Mouse (Mus musculus) megakaryocyte-erythroid progenitor cell, adult 5-6 weeks (primary cell): ENCODE measurements at regions not wholly inside any gene's neighbourhood (a gene's known extent, or its start where the extent isn't known, plus 50 kb on each side); places are given as distances from the start of the nearest gene placed in this dataset.

ENCODE experiments used
- ATAC-seq: replicated peaks from 2 replicates; pipeline ENCODE4 v1.8.0; 2016; ENCODE audit warnings: mild to moderate bottlenecking, inconsistent platforms; ENCODE audit not compliant: severe bottlenecking, poor library complexity, low FRiP score, low TSS enrichment

DNA sequence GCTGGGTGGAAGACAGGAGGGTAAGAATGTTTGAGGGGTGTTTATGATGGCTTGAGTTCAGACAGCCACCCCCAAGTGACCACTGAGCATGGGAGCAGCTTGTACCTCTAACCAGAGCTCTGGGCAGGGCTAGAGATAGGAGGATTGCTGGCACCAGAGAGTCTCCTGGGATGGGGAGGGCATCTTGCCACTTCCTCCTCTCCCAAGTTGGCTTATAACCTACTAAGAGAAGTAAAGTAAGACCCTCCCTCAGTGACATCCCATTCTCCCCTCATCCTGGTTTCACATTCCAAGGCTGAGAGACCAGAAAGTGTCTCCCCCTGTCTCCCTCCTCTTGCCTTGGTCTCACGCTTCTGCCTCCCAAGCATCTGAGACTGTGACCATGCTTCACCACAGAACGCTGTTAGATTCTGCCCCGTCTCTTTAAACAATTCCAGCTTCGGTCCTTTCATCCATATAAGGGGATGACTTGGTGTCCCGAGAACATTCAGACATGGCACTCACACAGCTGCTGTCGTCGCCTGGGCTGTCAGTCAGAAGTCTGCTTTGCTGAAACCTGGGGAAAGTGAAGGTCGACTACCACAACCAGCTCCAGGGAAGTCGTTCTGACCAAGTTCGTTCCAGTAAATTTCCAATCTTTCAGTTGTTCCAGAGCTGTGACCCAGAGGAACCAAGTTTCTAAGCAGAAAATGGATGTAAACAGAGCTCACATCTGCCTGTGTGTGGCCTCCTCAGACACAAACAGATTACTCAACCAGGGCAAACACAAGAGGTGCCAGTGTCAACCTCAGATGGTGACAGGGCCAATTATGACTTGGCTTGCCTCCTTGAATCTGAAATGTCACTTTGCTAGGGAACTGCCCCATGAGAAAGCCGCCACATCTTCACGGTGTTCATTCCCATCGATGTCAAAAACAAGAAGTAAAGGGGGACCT lies 85.3 kb upstream of the Rbms3 start:
- no peak for ATAC-seq

DNA sequence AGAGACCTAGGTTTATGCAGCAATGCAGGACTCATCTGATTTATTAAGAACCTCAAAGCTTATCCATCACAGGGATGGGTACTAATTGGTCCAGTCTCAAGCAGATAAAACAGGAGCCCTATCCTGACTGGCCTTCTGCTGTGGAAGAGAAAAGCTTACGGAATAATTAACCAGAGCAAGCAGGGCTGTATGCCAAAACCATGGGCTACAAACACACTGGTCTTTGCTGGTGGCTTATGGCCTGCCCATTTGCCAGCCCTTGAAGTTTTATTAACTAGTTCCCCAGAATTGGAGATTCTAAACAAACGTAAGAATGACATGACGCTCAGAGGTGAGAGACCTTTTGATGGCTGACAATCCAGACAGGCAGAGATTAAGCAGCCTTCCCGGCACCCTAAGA lies 83.4 kb upstream of the Rbms3 start:
- ATAC-seq, result no peak

DNA sequence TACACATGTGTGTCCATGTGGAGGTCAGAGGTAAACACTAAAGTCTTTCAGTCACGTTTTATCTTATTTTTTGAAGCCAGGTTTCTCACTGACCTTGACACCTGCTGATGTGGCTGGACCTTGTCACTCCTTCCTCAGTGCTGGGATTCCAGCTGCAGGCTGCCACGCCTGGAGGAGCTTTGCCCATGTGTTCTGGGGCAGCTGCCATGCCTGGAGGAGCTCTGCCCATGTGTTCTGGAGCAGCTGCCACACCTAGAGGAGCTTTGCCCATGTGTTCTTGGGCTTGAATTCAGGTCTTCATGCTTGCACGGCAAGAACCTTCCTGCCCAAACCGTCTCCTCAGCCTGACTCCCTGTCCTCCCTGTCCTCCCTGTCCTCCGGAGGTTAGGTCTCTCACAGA lies 82.1 kb upstream of the Rbms3 start:
- no peak for ATAC-seq

DNA sequence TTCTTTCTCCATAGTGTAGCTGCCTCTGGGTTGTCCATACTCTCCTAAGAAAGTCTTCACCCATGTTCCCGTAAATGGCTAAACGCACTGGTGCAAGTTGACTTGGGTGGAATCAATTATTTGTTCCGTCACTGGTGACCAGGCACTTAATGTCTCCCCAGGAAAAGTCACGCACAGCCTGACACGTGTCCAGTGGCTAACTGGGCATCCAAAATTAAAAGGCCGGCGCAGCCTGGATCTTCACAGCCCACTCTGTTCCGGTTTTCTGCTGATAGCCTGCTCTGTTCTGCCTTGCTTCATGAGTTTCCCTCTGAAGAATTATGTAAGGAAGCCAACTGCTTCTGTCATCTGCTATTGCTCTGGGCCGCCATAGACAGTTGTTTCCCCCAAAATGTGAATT lies 81.3 kb upstream of the Rbms3 start:
- no peak for ATAC-seq

DNA sequence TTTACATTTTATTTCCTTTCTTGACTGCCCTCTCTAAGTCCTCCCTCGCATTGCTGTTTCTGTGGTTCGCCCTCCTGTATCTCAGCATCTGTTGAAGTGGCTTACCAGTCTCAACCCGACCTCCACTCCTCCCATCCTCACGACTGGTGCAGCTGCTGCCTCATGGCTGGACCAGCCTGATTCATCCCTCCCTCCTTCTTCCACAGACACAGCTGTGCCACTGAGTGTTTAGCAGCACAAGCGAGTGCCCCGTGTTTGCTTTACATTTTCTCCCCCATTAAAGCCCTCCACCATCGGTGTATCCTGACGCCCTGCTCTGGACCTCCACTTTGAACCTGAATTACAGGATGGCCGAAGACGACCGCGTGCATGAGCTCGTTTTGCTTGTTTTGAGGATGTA lies 80.0 kb upstream of the Rbms3 start:
- no peak for ATAC-seq

DNA sequence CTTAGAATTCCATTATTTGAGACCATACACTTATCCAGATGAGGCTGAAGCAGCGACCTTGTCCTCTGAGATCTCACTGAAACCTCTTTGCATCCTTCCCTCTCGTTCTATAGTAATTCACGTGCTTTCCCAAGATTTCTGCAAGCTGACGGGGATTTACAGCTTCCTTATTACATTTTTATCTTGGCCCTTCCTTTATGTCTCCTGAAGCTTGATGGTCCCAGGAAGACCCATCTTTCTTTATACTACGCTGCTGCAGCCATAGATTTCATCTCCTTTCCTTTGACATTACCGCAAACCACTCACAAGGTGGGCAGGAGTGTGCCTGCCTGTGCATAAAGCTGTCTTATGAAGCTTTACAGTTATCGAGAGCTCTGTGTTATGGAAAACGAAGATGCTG lies 63.3 kb upstream of the Rbms3 start:
- no peak for ATAC-seq

DNA sequence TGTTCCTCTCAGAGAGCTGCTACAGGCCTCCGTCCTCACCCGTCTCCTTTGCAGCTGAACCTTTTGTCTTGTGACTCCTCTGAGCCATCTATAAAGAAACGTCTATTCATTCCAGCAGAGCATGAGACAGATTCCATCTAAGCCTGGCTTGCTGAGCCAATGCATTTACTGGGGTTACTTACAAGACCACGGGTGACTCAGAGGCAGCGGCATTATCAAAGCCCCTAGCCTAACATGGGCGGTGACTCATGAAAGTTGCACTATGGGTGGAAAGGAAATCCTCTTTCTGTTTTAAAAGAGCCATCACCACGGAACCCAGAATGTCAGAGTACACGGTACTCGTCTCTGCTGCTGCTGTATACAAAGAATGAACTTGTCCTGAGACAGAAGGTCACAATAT lies 62.8 kb upstream of the Rbms3 start:
- ATAC-seq, result no peak

DNA sequence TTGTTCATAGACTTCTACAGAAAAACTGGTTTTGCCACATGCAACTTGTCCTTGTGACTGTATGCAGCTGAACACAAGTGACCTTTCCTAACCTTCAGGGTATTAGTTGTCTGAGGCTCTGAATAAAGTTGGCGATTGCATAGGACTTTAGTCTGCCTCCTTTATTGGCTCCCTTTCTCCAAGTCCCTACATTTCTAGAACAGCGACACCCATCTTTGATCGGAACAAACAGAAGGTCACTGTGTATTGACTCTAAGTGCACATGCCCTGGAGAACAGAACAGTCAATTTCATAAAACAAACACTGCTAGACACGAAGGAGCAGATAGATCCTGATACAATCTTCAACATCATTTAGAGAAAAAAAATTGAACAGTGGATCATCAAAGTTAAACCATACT lies 60.2 kb upstream of the Rbms3 start:
- ATAC-seq, result no peak
